Mouse (Mus musculus): ENCODE results near the gene Wdr5.
"Not testable (repeated sequence)": the region's sequence is repeated elsewhere in the genome, so short reads cannot be mapped to it uniquely, and the experiment has no call there.

Wdr5 gene

DNA sequence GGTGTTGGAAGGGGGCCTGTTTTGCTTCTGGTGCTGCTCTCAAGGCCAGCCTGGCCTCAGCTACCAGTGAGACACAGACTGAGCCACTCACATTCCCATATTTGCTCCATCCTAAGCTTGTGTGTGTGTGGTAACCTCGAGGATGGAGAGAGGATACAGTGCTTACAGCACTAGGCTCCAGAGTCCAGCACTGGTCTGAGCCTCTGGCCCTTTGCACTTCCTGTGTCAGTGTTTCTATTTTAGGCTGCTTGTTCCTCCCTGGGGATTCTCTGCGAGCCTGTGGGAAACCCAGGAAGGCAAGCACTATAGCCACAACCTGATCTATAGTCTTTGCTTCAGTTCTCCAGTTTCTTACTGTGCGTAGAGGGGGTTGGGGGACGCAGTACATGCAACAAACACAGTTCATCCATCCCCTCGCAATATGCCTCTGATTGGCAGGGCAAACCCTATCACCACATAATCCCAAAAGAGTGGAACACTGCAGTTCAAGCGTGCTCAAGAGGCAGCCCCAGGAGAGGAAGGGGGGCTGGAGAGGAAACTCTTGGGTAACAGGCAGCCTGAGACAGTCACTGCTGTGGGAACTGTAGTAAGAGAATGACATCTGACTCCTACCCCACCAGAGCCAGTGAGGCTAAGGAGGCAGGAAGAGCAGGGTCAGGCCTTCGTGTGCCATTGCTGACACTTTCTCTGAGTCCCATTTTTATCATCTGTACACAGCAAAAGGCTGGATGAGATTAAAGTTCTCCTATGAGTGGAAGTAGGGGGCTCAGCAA, 10.7 kb upstream of the Wdr5 start:
- no peak for DNase-seq (ENCODE audit: low read depth, low spot score)

DNA sequence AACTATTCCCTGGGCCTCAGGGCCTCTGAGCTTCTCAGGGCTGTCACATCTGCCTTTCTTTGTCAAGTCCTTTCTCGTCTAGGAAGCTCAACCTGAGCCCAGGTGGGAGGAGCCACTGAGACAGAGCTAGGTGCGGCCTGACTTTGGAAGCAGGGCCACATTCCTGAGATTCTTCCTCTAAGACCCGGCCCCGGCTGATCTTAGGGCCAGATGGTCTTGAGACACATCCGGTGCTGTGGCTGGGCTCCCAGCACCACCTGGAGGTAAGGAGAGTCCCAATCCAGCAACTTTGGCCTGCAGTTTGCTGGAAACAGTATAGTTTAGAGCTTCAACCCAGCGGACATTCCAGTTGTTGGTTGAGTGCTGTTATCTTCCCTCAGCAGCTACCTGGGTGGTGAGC, 9.4 kb upstream of the Wdr5 start:
- peak; percentile 100 for DNase-seq (ENCODE audit: low read depth, low spot score)

DNA sequence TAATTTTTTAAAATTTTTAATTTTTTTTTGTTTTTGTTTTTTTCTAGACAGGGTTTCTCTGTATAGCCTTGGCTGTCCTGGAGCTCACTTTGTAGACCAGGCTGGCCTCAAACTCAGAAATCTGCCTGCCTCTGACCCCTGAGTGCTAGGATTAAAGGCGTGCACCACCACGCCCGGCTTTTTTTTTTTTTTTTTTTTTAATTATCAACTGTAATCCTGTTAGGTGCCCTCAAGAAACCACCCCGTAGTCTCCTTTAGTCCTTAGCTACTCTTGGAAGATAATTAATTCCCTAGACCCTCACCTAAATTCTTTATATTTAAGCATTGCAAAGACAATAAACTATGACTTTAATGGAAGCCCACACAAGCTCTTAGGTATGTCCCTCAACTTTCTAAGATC, 8.3 kb upstream of the Wdr5 start:
- DNase-seq (ENCODE audit: low read depth, low spot score): not testable (repeated sequence)

DNA sequence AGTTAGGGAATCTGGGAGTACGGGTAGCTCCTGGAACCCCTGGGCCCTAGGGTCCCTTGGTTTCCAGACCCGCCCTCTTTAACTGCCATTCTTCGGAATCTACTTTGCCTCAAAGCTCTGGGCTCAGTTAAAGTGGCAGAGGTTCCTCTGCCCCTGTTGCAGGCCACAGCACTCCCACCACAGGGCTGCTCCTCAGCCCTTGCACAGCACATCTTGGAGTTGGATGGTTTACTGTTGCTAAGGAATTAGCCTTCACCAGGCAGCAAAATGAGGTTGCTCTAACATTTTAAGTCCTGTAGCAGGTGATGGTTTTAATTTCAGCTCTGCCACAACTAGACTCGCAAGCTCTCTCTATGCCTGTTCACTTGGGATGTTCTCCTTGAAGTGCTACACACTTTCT, 7.4 kb upstream of the Wdr5 start, which contains the start of gene Brd3:
TSS of gene Brd3 (minus strand) at position 101 of the 400 bp plus-strand sequence.
- DNase-seq (ENCODE audit: low read depth, low spot score): no peak

DNA sequence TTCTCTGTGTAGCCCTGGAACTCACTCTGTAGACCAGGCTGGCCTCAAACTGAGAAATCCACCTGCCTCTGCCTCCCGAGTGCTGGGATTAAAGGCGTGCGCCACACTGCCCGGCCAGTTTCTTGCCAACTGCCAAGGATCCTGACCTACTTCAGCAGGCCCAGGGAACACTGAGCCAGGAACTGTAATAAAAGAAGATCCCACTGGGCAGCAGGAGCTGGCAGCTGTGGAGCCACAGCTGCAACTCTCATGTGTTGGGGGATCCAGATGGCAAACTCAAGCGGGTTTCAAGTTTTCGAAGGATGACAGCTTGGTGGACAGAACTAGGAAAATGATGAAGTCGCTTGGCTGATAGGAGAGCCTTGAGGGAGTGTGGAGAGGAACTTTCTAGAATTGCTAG, 4.3 kb upstream of the Wdr5 start:
- DNase-seq (ENCODE audit: low read depth, low spot score): no peak

DNA sequence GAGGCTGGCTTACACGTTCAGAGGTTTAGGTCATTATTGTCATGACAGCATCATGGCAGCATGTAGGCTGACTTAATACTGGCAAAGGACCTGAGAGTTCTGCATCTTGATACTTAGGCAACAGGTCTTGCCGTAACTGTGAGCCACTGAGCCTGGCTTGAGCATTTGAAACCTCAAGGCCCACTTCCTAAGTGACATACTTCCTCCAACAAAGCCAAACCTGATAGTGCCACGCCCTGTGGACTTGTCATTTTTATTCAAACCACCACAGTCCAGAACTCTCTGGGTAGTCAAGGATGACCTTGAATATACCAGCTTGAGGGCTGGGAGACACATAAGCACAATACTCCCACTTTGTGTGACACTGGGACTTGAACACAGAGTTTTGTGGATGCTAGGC, 2.0 kb upstream of the Wdr5 start:
- DNase-seq (ENCODE audit: low read depth, low spot score): peak; percentile 77

DNA sequence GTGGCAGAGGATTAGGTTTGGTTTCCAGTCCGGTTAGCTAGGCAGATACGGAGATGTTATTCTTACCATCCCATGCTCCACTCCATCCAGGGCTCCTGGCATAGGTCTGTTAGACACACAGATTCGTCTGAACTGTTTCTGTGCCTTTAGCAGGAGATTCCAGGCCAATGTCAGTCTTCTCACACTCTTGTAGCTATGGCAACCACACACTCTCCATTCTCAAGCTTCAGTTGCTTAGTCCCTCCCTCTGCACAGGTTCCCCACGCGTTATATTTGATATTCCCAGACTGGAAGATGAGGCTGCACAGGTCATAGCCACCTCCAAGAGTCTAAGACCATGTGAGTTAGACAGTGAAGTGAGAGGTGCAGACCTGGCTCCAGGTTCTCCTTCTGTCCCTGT, 1.1 kb upstream of the Wdr5 start:
- peak; percentile 58 for DNase-seq (ENCODE audit: low read depth, low spot score)

DNA sequence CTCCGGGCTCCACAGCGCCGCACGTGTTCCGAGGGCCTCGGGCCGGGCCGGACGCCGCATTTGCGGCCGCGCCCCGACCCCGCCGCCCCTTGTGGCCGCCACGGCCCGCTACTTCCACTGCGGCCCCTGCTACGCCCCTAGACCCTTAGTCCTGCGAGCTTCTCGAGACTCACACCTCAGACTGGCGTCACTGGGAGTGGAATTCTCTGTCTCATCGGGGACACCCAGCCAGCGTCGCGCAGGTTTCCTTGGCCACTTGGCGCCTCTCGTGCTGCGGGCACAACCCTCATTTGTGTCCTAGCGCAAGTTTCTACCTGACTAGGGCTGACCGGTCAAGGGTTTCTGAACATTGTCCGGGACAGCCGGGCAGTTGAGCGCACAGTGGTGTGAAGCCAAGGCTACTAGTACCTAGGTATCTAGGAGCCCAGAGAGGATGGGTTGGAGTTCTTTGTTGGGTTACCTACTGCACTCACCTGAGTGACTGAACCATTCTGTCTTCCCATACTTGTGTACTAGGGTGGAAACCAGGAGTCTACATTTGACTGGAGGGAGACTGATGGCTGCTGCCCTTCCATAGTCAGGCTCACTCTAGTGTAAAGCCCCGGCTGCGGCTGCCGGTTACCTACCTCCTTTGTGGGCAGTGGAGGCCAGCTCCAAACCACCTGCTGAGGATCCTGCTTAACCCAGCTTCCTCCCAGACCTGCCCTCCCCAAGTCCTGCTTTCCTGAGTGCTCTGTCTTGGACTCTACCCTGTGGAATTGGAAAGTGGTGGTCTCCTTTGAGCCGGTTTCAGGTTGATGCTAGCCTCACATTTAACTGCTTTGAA, 597 bp downstream of the Wdr5 start:
- DNase-seq (ENCODE audit: low read depth, low spot score): peak; percentile 65

DNA sequence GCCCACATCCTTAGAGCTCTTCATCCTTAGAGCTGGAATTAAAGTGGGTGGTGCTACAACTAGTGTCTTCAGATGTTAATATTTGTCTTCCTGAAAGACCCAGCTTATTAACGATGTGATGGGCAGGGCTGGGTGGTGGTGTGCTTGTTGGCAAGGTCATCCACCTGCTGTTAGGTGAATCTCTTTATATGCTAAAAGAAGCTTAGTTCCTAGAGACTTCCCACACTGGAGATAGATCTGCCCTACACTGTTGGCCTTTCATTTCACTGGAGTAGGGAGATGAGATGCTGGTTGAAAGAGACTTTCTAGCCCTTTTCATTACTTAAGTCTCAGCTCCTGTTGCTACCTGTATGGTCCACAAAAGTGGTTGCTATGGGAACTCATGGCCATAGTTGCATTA, 1.3 kb downstream of the Wdr5 start:
- peak; percentile 65 for DNase-seq (ENCODE audit: low read depth, low spot score)

DNA sequence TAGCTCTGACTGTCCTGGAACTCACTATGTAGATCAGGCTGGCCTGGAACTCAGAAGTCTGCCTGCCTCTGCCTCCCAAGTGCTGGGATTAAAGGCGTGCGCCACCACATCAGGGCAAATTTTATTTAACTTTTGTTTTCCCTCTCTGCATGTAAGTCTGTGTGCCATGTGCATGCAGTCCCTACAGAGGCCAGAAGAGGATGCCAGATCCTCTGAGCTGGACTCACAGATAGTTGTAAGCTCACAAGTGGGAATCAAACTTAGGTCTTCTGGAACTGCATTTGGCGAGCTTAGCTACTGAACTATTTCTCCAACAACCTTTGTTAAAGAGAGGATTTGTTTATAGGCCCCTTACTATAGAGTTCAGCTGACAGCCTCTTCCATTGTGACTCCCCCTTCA, 3.3 kb downstream of the Wdr5 start:
- DNase-seq (ENCODE audit: low read depth, low spot score): peak; percentile 74

DNA sequence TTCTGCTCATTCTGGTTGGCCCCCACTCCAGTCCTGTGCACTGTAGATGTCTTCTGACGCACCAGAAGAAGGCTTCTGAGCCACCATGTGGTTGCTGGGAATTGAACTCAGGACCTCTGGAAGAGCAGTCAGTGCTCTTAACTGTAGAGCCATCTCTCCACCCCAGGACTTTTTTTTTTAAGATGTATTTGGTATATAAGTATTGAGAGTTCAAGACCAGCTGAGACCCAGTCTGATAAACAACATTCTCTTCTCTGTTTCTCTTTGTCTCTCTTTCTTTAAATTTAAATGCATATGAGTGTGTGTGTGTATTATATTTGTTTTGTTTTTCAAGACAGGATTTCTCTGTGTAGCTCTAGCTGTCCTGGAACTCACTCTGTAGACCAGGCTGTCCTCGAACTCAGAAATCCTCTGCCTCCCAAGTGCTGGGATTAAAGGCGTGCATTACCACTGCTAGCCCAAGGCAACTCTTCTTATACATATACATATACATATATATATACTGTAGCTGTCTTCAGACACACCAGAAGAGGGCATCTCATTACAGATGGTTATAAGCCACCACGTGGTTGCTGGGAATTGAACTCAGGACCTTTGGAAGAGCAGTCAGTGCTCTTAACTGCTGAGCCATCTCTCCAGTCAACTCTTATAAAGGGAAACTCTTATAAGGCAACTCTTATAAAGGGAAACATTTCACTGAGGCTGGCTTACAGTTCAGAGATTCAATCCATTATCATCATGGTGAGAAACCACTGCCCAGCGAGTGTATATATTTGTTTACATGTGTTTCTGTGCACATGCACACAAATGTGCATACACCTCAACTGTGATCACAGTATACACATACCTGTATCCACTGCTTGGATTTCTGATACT, 23.7 kb downstream of the Wdr5 start:
- not testable (repeated sequence) for DNase-seq (ENCODE audit: low read depth, low spot score)

DNA sequence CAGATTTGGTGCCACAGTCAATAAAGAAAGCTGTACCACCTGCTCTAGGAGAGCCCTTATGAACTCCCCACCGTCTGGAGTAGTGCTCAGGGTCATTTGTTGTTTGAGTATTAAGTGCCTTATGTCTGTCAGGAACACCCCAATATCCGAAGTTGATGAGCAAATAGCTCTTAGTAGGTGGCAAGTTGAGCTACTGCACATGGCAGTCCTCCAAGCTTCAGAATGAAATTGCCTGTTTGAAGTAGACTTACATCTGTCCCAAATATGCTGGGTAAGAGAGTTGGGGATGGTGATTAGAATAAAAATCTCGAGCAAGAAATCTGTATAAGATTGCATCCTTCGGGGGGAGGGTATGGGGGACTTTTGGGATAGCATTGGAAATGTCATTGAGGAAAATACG, 24.4 kb downstream of the Wdr5 start:
- no peak for DNase-seq (ENCODE audit: low read depth, low spot score)

DNA sequence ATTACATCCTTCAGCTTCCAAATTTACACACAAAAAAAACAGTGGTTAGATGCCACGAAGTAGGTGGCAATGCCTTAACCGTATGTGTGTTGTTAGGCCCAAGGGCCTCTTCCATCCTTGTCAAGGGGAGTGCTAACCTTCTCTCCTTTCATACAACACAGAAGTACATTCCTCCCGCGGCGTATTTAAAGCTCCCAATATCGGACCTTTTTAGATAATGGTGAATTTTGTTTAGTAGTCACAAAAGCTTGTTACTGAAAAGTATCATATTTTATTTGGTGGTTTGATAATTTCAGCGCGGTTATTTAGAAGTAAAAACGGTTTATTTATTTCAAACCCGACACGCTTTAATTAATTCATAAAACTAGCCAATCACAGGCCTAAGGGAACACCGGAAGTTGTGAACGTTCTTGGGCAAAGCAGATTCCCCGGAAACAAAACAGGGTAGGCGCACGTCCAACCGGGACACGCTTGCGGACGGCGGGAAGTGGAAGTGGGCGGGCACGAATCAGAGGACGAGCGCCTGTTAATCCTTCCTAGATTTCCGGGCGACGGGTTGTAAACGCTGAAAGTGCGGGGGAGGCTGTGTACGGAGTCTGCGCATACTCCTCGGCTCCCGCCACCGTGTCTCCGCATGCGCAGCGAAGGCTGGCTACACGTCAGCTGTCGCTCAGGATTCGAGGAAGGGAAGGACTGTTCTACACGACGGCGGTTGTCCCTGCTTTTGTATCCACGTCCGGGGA, 25.0 kb downstream of the Wdr5 start:
- peak; percentile 99 for DNase-seq (ENCODE audit: low read depth, low spot score)

DNA sequence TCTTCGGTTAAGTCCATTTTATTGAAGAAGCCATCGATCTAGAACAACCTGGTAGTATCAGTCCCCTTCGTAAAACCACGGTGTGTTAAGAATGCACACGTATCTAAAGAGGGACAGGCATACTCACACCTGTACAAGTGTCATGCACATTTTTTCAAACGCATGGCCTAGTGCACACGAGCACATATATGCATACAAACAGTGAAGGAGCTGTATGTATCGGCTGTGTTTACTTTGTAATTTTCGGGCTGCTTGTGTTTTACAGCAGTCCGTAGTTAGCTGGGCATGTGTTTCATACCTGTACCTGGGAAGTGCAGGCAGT, 25.5 kb downstream of the Wdr5 start:
- DNase-seq (ENCODE audit: low read depth, low spot score): no peak

DNA sequence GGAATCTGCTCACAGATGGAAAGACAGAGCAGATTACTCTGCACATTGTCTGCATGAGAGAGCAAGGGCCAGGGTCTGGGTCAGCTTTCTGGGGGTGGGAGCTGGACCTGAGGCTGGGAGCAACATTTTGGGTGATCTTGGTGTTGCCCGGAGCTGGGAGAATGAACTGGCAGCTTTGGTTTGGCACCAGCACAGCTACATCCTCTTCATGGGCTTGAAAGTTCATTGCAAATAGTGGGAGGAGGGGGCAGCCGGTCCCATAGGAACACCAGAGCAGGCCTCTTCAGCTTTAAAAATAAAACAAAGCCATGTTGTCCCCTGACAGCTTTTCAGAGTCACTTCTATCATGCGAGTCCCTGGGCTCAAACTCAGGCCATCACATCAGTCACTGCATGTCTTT, 26.3 kb downstream of the Wdr5 start:
- DNase-seq (ENCODE audit: low read depth, low spot score): no peak

DNA sequence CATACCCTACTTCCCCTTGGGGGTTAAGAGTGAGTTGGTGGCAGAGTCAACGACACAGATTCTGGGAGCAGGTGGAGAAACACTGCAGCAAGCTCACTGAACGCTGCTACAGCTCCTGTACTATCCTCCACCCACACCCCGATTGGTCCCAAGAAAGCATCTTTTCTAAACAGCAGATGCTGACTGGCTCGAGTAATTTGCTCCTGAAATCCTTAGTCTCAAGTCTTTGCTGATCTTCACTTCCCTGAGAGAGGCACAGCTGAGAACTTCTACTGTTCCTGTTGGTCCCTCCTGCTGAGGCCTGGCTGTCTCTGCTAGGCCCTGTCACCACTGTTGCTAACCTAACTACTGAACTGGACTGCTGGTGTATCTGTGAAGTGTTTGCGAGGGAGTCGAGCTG, 29.7 kb downstream of the Wdr5 start:
- peak; percentile 52 for DNase-seq (ENCODE audit: low read depth, low spot score)

DNA sequence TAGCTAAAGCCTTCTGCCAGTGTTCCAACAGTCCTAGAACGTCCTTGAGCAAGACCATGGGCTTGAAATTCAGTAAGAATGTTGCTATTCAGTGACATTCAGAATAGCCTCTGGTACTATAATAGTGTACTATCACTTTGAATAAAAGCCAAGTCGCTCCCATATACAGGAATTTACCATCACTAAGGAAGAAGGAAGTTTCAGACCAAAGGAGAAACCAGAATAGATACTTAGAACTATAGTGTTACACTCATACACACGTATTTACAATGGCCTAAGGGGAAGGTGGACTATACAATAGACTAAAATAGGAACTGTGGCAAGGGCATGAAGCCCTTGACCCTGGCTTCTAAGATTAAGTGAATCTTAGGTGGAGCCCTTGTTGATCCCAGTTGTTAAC, 30.6 kb downstream of the Wdr5 start:
- DNase-seq (ENCODE audit: low read depth, low spot score): peak; percentile 66

DNA sequence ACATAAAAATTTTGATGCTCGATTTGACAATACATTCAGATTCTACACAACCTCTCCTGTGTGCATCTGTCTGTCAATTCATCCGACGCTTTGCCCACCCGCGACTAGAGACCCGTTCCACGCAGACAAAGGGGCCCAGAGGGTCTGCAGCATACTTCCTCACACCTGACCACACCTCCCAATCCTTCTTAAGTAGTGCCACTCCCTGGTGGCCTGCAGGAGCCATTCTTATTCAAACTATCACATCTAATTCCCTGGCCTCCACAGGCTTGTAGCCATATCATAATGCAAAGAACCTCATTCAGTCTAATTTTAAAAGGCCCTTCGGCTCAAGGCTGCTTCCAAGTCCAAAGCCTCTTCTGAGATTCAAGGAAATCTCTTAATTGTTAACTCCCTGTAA, 31.1 kb downstream of the Wdr5 start:
- DNase-seq (ENCODE audit: low read depth, low spot score): peak; percentile 96

DNA sequence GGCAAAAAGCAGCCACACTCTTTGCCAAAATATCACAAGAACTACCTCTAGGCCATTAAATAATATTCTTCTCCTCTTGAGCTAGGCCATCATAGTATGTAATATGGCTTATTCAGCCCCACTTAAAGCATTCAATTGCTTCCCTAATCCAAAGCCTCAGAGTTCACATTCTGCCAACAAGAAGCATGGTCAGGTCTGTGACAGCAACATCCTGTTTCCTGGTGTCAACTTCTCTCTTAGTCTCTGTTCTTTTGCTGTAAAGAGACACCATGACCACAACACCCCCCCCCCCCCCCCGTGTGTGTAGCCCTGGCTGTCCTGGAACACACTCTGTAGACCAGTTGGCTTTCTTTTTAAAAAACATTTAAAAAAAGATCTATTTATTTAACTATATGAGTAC, 32.4 kb downstream of the Wdr5 start:
- no peak for DNase-seq (ENCODE audit: low read depth, low spot score)

DNA sequence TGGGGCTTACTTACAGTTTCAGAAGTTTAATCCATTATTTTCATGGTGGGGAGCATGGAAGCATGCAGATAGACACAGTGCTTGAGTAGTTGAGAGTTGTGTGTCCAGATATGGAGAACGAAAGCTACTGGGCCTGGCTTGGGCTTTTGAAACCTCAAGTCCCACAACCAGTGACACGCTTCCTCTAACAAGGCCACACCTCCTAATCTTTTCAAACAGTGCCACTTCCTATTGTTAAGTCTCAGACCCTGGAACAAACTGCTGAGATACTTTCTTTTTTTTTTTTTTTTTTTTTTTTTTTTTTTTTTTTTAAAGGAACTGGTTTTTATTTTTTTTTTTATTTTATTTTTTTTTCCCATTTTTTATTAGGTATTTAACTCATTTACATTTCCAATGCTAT, 33.0 kb downstream of the Wdr5 start:
- DNase-seq (ENCODE audit: low read depth, low spot score): no peak

DNA sequence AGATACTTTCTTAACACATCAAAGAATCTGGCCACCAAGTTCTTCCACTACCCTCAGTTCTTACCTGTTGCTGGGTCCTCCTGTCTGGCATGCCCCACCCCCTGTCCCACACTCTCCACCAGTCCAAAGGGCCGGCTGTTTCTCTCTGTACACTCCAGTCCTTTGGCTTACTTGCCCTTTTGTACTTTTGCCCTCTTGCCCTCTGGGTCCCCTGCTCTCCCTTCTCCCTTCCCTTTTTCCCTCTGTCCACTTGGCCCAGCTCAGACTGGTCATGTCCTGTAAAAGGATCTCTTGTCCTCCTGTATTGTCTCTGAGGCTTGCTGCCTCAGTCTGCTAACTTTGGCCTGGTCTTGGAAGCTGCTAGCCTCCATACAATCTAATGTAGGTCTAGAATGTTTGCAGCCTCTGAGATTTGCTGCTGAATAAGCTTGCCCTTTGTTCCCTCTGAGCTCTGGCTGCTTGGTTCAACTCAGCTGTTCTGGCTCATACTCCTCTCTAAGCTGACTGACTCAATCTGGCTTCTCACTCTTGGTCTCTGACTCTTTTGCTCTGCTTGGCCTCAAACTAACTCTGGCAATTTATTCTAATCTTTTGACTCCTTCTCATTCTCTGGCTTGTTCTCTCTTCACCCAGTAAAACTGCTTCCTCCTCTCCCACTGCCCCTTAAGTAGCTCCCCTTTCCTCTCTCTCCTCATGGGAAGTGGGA, 33.9 kb downstream of the Wdr5 start:
- no peak for DNase-seq (ENCODE audit: low read depth, low spot score)

Measured in R1 (cell line).